ENCODE assay signal across 8 mouse cellular contexts in genomic region chr17:56036176-56036900, GRCm38 (mm10). TPM values are rescaled to one million over a fixed set of nuclear protein-coding genes. Genes with fewer than 3 reads are reported as not detected.
DNase-seq lines count a peak whose midpoint lies in the region; ATAC-seq and TF ChIP-seq lines count a peak whose summit lies in the region.

Gene Sh3gl1 (minus strand): TSS chr17:56036635.

- in situ Hi-C loops in ES-E14 (cut with MboI; ENCODE audit: low sequenced_read_pairs in 2 of 2, unreplicated experiment in 2 of 2) = no loop called here

- intact Hi-C loops in heart, postnatal 25 days (cut with DNase I) = no loop called here

- TF ChIP-seq POLR2A in lung, adult 2 months (IDR thresholded peaks at IDR 0.05; ENCODE audit: borderline replicate concordance, extremely low read depth, low read depth, low read length) = peak; percentile 78; the same call in 1 of the 2 replicates

- H3K4me3 ChIP-seq in ES-E14 (ENCODE audit: insufficient read depth in 1 of 2, low read depth in 1 of 2, low read length in 2 of 2, poor library complexity in 1 of 2, severe bottlenecking in 1 of 2) = peak within 1 kb of the TSS; percentile 81 to 85
- peak within 1 kb of the TSS; percentile 98 for H3K4me3 ChIP-seq in forebrain, embryonic 15.5 days
- peak within 1 kb of the TSS; percentile 80 for H3K4me3 ChIP-seq in lung, adult 2 months (replicated peaks; ENCODE audit: extremely low read depth, low read depth, low read length)

- TF ChIP-seq CTCF in lung, adult 2 months (IDR thresholded peaks at IDR 0.05; ENCODE audit: insufficient read depth, low read length) = peak; percentile 78

- H3K36me3 ChIP-seq in ES-E14 (ENCODE audit: control insufficient read depth, insufficient read depth, low read length, poor library complexity, severe bottlenecking) = peaks cover 13% of the 10 kb centered on the region; the same call in 1 of the 2 replicates
- peaks cover 12% of the 10 kb centered on the region for H3K36me3 ChIP-seq in forebrain, embryonic 15.5 days

- H3K4me2 ChIP-seq in forebrain, embryonic 15.5 days (replicated peaks) = peak within 1 kb of the TSS; percentile 59

- peak; percentile 93 for DNase-seq in ES-E14 (ENCODE audit: low read depth, low spot score)
- peak; percentile 99 for DNase-seq in cerebellum, adult 11-12 months
- DNase-seq in heart, postnatal 25 days (ENCODE audit: low spot score) = peak; percentile 99
- peak; percentile 99 for DNase-seq in layer of hippocampus, adult 18-20 months (ENCODE audit: low spot score in 2 of 2)
- peak; percentile 99 for DNase-seq in lung, adult 2 months
- peak; percentile 98 to 99 for DNase-seq in thymus, adult 18-20 months

- H3K27me3 ChIP-seq in forebrain, embryonic 15.5 days = no peaks in the 10 kb centered on the region

- H3K27ac ChIP-seq in ES-E14 (ENCODE audit: insufficient read depth, low read depth, low read length, poor library complexity, severe bottlenecking) = peak within 1 kb of the TSS; percentile 56
- H3K27ac ChIP-seq in forebrain, embryonic 15.5 days (replicated peaks) = peak within 1 kb of the TSS; percentile 94

- ATAC-seq in forebrain, embryonic 15.5 days (replicated peaks) = peak; percentile 88
- peak; percentile 91 for ATAC-seq in neutrophil, adult 5-6 weeks (ENCODE audit: extremely low read depth, insufficient number of reproducible peaks, low FRiP score, poor library complexity, severe bottlenecking)

- peak within 1 kb of the TSS; percentile 94 for H3K9ac ChIP-seq in ES-E14 (ENCODE audit: insufficient read depth, low read depth, low read length, poor library complexity, severe bottlenecking)
- peak within 1 kb of the TSS; percentile 87 for H3K9ac ChIP-seq in forebrain, embryonic 15.5 days (replicated peaks)

- under 1% methylated on average over 71 of the region's 74 CpGs for WGBS in forebrain, embryonic 15.5 days
- under 1% methylated on average over 74 of the region's 74 CpGs for WGBS in lung, adult 2 months

- H3K9me3 ChIP-seq in ES-E14 (ENCODE audit: control insufficient read depth, insufficient read depth, low read depth, low read length) = no peaks in the 10 kb centered on the region
- H3K9me3 ChIP-seq in forebrain, embryonic 15.5 days = no peaks in the 10 kb centered on the region

- peaks cover 4 to 12% of the 10 kb centered on the region in 2 experiments for H3K4me1 ChIP-seq in ES-E14 (ENCODE audit: control insufficient read depth in 2 of 2, insufficient read depth in 2 of 2, low read length in 2 of 2, poor library complexity in 1 of 2)
- H3K4me1 ChIP-seq in forebrain, embryonic 15.5 days = peaks cover 38% of the 10 kb centered on the region
- H3K4me1 ChIP-seq in lung, adult 2 months (ENCODE audit: control insufficient read depth, insufficient read depth, low read length) = peaks cover 16% of the 10 kb centered on the region

TF ChIP-seq in ES-E14, 5 proteins besides CTCF, POLR2A, EP300 and RAD21:
- TF ChIP-seq MAFK (IDR thresholded peaks at IDR 0.05; ENCODE audit: insufficient read depth, low read depth, low read length) (no peak), HCFC1 (IDR thresholded peaks at IDR 0.05; ENCODE audit: borderline replicate concordance, insufficient read depth, low read length) (peak; percentile 79), ZNF384 (IDR thresholded peaks at IDR 0.05; ENCODE audit: low read depth, low read length) (no peak), ZC3H11A (IDR thresholded peaks at IDR 0.05; ENCODE audit: borderline replicate concordance, low read depth, low read length) (no peak), CHD2 (IDR thresholded peaks at IDR 0.05; ENCODE audit: low read depth, low read length) (0 out of 2 replicates have a peak, but pooled peaks have one; percentile 20)

RNA-seq across cellular contexts. Expression of gene Sh3gl1, which starts in this region (rescaled TPM):
- total RNA-seq in ES-E14 (2012; rRNA removed) = 67.7 and 73.8 TPM in 2 replicates
- 120 and 122 TPM in 2 replicates for polyA plus RNA-seq in forebrain, embryonic 15.5 days (2015; fragmentation: Nextera tagmentation; extraction: Ambion mirVana)
- total RNA-seq in heart, postnatal 25 days (2021) = 10 to 100 TPM; 17.6 to 19.8 TPM
- 10 to 100 TPM; 53.9 to 57.8 TPM for total RNA-seq in layer of hippocampus, adult 18-20 months (2021)
- 72.8 and 74.1 TPM in 2 replicates for polyA plus RNA-seq in lung, adult 2 months (2012; rRNA removed)
- total RNA-seq in neutrophil, adult 5-6 weeks (2017) = 44.8 and 48.6 TPM in 2 replicates

Comparison
In these comparisons a context has a peak if more than half of its experiments do, and no peak if none do; other contexts are left out.
1. Peak in every context shown above with its lines: DNase-seq, ATAC-seq, H3K4me3 ChIP-seq and H3K27ac ChIP-seq.